Mouse (Mus musculus) thymus, postnatal 25 days (tissue): ENCODE data around the gene Olfr323.

Experiments used
- DNase-seq: peaks from one replicate; pipeline ENCODE4 v3.0.0; 2022

Olfr323 gene

DNA sequence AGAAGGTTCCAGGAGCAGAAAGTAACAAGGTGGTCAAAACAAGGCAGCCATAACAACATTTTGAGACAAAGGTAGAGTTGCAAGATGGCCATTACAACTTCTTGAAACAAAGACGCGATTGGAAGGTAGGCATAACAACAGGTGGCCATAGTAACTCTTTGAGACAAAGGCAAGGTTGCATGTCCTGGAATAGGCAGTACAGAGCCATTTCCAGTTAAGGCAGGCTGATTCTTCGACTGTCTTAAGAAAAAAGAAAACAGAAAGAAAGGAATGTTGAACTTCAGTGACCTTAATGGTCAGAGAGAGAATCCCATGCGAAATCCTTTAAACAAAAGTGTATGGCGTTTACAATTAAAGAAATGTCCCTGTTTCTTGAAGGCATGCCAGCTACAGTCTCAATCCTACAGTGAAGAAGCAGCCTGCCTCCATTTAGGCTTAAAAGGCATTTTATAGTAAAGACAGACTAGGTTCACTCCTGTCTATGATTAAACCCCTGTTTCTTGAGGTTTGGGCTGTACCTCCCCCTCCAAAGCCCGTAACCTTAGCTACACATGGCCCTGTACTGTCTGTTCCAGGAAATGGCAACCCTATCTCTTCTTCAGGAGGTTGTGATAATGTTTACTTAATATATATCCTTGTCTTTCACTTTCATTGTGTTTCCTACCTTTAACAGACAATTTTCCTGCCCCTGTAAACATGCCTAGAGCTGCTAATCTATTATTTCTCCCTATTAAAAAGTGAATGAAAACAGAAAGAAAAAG lies 27.3 kb downstream of the Olfr323 start:
- no peak for DNase-seq

DNA sequence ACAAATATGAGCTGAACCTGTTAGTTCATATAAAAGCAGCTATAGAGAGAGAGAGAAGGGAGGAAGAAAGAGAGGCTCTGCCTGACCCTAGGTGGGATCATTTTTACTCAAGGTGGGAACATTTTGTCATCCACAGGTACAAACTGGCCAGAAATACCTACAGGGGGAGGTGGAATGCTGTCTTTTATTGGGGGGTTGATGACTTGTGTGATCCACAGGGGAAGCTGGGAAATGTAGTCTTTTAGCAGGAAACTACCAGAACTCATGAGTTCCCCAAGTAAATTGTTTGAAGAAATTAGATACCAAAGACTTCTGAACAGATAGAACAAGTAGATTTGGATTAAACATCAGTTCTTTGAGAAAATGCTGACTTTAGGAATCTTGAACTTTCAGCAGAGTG lies 28.2 kb downstream of the Olfr323 start:
- no peak for DNase-seq

DNA sequence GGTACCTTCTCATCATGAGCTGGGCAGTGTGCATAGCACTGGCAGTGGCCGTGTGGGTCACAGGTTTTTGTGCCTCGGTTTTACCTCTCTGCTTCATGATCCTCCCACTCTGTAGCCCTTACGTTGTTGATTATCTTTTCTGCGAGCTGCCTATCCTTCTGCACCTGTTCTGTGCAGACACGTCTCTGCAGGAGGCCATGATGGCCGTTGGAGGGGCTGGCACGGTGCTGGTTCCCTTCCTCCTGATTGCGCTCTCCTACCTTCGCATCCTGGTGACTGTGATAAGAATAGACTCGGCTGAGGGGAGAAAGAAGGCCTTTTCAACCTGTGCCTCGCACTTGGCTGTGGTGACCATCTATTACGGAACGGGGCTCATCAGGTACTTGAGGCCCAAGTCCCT lies 32.5 kb downstream of the Olfr323 start:
- no peak for DNase-seq

DNA sequence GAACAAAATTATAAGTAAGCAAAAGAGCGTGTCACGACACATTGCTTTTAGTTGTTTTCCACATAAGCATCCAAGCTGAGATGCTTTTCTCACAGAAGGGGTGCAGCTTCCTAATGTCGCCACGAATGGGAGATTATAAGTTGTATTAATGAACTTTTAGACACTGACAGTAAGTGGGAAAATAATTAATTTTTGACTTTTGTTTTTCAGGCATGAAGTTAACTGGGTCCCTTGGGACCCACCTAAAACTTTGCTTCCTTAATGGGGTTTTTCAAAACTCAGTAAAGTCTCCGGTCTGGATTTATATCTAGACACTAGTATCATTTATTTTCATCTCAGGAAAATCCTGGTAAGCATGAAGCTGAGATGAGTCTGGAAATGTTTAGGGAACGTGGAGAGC lies 35.5 kb downstream of the Olfr323 start, which contains the start of gene Olfr324:
Olfr324 (plus strand) TSS at position 301 of the 400 bp plus-strand sequence.
- DNase-seq, result no peak

DNA sequence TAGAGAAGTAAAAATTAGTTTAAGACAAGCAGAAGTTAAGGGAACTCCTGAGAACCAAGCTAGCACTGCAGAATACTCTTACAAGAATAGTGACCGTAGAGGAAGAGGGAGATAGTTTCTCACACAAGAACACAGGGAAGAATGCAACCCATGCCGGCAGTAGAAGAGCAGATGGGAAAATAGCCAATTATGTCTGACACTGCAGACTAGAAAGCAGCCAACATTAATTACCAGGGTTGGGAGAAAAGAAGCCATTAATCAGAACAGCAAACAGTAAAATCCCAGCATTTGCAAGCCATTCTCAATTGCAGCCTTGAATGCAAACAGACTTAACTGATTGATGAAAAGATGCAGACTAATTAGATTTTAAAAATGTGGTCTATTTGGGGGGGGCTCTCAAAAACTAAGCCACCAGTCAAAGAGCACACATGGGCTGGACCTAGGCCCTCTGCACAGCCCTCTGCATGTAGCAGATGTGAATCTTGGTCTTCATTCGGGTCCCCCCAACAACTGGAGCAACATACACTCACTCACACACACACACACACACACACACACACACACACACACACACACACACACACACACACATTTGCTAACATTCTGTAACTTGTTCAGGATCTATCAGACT lies 41.6 kb downstream of the Olfr323 start:
- no peak for DNase-seq

DNA sequence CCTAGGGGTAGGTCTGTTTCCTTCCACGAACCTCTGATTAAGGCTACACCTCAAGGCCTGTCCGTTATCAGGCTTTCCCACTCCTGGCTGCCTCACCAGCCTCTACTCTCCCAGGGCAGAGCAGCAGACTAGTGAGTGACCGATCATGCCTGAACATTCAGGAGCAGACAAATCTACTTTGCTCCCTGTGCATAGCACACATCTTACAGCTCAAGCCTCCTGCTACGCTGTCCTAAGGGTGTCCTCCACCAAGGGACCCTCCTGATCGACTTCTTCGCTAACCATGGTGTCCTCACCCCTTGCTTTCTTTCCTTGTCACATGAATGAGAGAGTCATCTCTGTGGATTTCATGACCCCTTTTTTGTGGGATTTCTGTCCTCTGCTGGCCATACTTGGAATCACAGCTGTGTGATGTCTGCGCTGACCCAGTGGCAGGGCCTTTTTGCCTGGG lies 42.4 kb downstream of the Olfr323 start:
- DNase-seq, result peak; percentile 34

DNA sequence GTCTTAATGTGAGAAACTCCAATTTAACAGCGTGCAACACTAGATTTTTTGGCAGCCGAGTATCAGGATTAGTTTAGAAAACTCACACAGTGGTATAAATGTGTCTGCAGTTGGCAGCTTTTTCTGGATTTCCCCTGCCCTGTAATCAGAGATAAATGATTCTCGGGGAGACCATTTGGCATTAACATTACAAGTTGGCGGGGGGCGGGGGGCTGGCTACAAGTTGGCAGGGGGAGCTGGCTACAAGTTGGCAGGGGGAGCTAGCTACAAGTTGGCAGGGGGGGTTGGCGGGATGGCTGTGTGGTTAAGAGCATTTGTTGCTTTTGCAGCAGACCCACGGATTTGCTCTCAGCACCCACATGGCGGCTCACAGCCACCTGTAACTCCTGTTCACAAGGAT lies 51.7 kb downstream of the Olfr323 start:
- DNase-seq, result no peak

DNA sequence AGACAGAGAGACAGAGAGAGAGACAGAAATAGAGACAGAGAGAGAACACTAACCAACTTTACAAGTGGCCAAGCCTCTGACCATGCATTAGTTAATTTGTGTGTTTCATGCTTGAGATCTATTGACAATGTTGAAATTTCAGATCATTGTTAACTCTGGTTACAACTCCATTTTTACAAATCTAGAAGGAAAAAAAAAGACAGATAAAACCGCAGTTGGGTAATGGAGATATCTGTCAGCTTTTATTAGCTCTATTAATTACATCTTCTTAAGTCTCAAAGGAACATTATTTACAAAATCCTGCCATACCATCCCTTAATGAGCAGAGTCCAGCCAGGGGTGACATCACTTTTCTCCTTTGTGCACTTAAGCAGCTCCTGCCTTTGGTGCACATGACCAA lies 52.9 kb downstream of the Olfr323 start, which contains the start of gene Olfr325:
Olfr325 (plus strand) TSS at position 301 of the 400 bp plus-strand sequence.
- no peak for DNase-seq
